Mouse (Mus musculus) neutrophil, adult 65 days (primary cell): ENCODE results near the gene Hacl1. TPM values are rescaled to one million over a fixed set of nuclear protein-coding genes. Genes with fewer than 3 reads are reported as not detected.

Source experiments
- total RNA-seq: library from RNA; stranded (reverse); gene quantifications from 2 replicates; pipeline ENCODE4 v1.2.4, GENCODE M21; 2023

The Hacl1 gene
- total RNA-seq: 7.1 and 8.9 TPM in 2 replicates

GRCm38 (mm10) chr14:31640890-31641505 is at the start of gene Hacl1, which contains the start of gene Btd:
TSS of gene Hacl1 (minus strand) at chr14:31641286.
TSS of gene Btd (plus strand) at chr14:31641028.

GRCm38 (mm10) chr14:31640346-31640889 is 668 bp downstream of the Hacl1 start, which contains the start of gene Gm49387:
TSS of gene Gm49387 (minus strand) at chr14:31640878.

GRCm38 (mm10) chr14:31591243-31591642 is 49.8 kb downstream of the Hacl1 start, which contains the start of gene Colq:
TSS of gene Colq (minus strand) at chr14:31591343.

Other genes starting within 250 kb of the Hacl1 start
- 116 and 118 TPM in 2 replicates for gene Sh3bp5, start 205.2 kb downstream of the Hacl1 start, total RNA-seq
- 50.2 and 62.8 TPM in 2 replicates for gene Eaf1, start 146.9 kb downstream of the Hacl1 start, total RNA-seq
- 67.6 and 85.9 TPM in 2 replicates for gene Mettl6, start 146.2 kb downstream of the Hacl1 start, total RNA-seq
- not detected in 2 replicates for gene Colq, start 49.9 kb downstream of the Hacl1 start, total RNA-seq
- gene Gm49387, start 408 bp downstream of the Hacl1 start, total RNA-seq: not detected in 2 replicates
- 6.5 and 8.1 TPM in 2 replicates for gene Btd, start 258 bp downstream of the Hacl1 start, total RNA-seq
- gene Ankrd28, start 189.4 kb upstream of the Hacl1 start, total RNA-seq: 56.5 and 95.0 TPM in 2 replicates